Mouse (Mus musculus) lung, postnatal 0 days (tissue): ENCODE measurements at regions not wholly inside any gene's neighbourhood (a gene's known extent, or its start where the extent isn't known, plus 50 kb on each side); places are given as distances from the start of the nearest gene placed in this dataset.

Experiments
- CTCF ChIP-seq: IDR thresholded peaks from 2 replicates; pipeline ENCODE4 v1.5.1; 2016; ENCODE audit warnings: antibody characterized with exemption, mild to moderate bottlenecking
- EP300 ChIP-seq: IDR thresholded peaks from 2 replicates; pipeline ENCODE4 v1.6.1; 2016; ENCODE audit warnings: antibody characterized with exemption, mild to moderate bottlenecking, control low read depth

DNA sequence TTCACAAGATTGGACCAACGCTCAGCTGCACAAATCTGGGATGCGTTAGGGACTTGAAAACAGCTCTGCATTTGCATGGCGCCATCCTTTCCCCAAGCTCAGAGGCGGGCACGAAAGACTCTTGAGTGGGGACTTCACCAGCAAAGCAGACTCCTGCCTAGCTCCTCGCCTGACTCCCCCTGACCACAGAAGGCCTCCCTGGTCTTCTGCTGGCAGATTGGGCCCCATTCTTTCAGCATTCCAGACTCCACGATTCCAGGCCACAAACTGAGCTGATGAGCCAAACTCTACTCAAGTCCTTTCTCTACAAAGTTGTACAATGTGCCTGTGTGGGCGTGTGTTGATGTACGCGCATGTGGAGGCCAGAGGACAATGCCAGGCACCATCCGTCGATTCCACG lies 131.6 kb upstream of the Tspan2 start:
- TF ChIP-seq CTCF = no peak
- no peak for TF ChIP-seq EP300
